Mouse (Mus musculus): ENCODE results near the gene Mpnd. TPM values are rescaled to one million over a fixed set of nuclear protein-coding genes. Genes with fewer than 3 reads are reported as not detected.

Gene Mpnd
- polyA plus RNA-seq, 1 experiment from 2014 or later: 112 TPM

- Histone ChIP-seq H3K4me2 (replicated peaks; ENCODE audit: low read depth, low read length) (peak overlapping the region; percentile 14; the same call in 1 of the 2 replicates), H3K36me3 (ENCODE audit: insufficient read depth, low read length) (no peaks in the 10 kb centered on the region)
These were observed 29.2 kb upstream of the Mpnd start for GRCm38 (mm10) chr17:55976255-55976862.

DNA sequence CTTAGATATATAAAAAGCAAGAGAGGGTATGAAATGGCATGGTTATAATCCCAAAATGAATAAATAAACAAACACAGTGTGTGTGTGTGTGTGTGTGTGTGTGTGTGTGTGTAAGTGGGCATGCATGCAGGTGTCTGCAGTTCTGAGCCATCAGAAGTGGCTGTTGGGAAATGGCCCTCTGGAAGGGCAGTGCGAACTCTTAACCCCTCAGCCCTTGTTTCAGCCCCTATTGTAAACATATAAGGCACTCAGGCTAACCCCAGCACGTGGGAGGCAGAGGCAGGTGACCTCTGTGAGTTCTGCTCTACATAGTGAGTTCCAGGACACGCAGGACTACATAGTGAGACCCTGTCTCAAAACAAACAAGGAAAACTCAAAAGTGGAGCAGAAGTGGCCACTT, 28.2 kb upstream of the Mpnd start:
- no peaks in the 10 kb centered on the region for H3K27me3 ChIP-seq (ENCODE audit: insufficient read depth, low read length)
- no peaks in the 10 kb centered on the region for H3K9me3 ChIP-seq (ENCODE audit: low read length)
- no peaks in the 10 kb centered on the region for H3K36me3 ChIP-seq (ENCODE audit: insufficient read depth, low read length)
- H3K9ac ChIP-seq (replicated peaks; ENCODE audit: low read length): no peak overlapping the region
- 25% methylated on average over 3 of the region's 3 CpGs for WGBS
- H3K4me1 ChIP-seq (ENCODE audit: insufficient read depth, low read length): peaks cover 7% of the 10 kb centered on the region
- no peak overlapping the region for H3K27ac ChIP-seq (ENCODE audit: low read length)
- no peak overlapping the region for H3K4me2 ChIP-seq (replicated peaks; ENCODE audit: low read depth, low read length)
- ATAC-seq (ENCODE audit: low FRiP score, low TSS enrichment): no peak
- no peak overlapping the region for H3K4me3 ChIP-seq (ENCODE audit: low read length)

More at GRCm38 (mm10) chr17:55976255-55976862, 29.2 kb upstream of the Mpnd start:
- Histone ChIP-seq H3K9me3 (ENCODE audit: low read length) (no peaks in the 10 kb centered on the region), H3K9ac (replicated peaks; ENCODE audit: low read length) (no peak overlapping the region), H3K27ac (ENCODE audit: low read length) (no peak overlapping the region), H3K4me1 (ENCODE audit: insufficient read depth, low read length) (peaks cover 8% of the 10 kb centered on the region), H3K27me3 (ENCODE audit: insufficient read depth, low read length) (0 out of 2 replicates have a peak, but pooled peaks cover 3% of the 10 kb centered on the region), H3K4me3 (ENCODE audit: low read length) (no peak overlapping the region)
- 13% methylated on average over 13 of the region's 13 CpGs for WGBS
- ATAC-seq (ENCODE audit: low FRiP score, low TSS enrichment): peak; percentile 76

DNA sequence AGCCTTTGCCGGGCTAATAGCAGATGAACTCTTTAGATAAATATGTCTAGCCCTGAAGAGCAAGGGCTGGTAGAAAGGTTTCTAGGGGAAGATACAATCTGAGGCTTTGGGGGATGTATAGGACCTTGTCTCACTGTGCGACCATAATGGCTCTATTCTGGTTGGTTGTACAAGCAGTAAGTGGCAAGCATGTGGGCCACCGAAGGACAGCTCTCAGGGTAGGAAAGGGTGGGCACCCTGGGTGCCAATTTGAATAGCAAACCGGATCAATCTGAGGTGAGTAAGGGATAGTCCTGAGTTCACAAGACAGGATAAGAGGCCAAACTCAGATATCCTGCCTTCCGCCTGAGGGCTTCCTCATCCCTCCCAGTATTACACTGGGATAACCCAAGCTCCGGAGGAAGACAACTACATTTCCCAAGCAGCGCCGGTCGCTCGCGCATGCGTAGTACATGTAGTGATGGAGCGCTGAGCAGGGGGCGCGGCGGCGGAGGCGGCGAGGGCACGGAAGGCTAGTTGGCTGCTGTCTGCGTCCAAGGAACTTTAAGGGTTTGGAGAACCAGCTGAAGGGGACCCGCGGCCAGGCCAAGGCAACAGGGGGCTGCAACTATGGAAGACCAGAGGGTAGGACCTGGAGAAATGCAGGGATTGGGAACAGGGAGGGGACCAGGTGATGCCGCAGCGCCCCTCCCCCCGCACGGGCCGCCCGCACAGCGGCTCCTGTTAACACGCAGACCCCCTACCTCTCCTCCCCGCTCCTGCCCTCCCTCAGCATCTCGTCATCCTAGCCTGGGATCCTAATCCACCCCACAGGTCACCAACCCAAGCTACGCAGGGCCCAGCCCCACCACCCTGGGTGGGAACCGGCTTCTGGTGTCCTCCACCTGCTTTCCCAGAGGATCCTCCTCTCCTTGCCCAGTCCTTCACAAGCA, 19.2 kb upstream of the Mpnd start, which contains the start of gene Fsd1:
Gene Fsd1 (plus strand): TSS at position 480 of the 932 bp plus-strand sequence.
- ATAC-seq (ENCODE audit: low FRiP score, low TSS enrichment): peak; percentile 77
- H3K4me1 ChIP-seq (ENCODE audit: insufficient read depth, low read length): no peaks in the 10 kb centered on the region
- H3K27ac ChIP-seq (ENCODE audit: low read length): no peak within 1 kb of the TSS
- peak within 1 kb of the TSS; percentile 45 for H3K9ac ChIP-seq (replicated peaks; ENCODE audit: low read length)
- 9% methylated on average over 34 of the region's 35 CpGs for WGBS
- no peaks in the 10 kb centered on the region for H3K27me3 ChIP-seq (ENCODE audit: insufficient read depth, low read length)
- H3K9me3 ChIP-seq (ENCODE audit: low read length): no peaks in the 10 kb centered on the region
- H3K36me3 ChIP-seq (ENCODE audit: insufficient read depth, low read length): no peaks in the 10 kb centered on the region
- peak within 1 kb of the TSS; percentile 55 for H3K4me3 ChIP-seq (ENCODE audit: low read length)
- peak within 1 kb of the TSS; percentile 77 for H3K4me2 ChIP-seq (replicated peaks; ENCODE audit: low read depth, low read length)

DNA sequence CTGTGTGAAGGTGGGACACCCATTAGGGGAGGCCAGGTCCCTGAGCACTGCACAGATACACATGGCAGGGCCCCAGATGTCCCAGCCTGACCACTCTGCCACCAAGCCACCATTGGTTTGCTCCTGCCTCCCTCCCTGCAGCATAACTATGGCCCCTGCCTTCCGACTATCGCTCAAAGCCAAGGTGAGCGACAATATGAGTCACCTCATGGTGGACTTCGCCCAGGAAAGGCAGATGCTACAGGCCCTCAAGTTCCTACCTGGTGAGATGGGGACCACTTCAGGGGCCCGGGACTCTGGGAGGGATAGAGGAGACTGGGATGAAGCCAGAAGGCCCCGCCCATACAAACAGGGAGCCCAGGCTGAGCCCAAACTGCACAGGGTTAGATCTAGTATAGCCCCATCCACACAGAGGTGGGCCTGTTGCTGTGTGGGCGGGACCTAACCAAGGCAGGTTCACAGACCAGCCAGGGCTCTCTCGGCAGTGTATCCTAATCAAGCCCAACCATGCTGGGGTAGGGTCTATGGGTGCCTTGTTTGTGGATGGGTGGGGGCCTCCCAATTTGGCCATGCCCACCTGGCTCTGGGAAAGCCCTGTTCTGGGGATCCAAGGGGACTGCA, 15.1 kb upstream of the Mpnd start:
- Histone ChIP-seq H3K4me3 (ENCODE audit: low read length) (no peak overlapping the region), H3K4me2 (replicated peaks; ENCODE audit: low read depth, low read length) (no peak overlapping the region), H3K27ac (ENCODE audit: low read length) (no peak overlapping the region), H3K27me3 (ENCODE audit: insufficient read depth, low read length) (no peaks in the 10 kb centered on the region), H3K4me1 (ENCODE audit: insufficient read depth, low read length) (no peaks in the 10 kb centered on the region), H3K36me3 (ENCODE audit: insufficient read depth, low read length) (no peaks in the 10 kb centered on the region), H3K9me3 (ENCODE audit: low read length) (no peaks in the 10 kb centered on the region), H3K9ac (replicated peaks; ENCODE audit: low read length) (no peak overlapping the region)
- peak; percentile 43 for ATAC-seq (ENCODE audit: low FRiP score, low TSS enrichment)
- WGBS: 87% methylated on average over 8 of the region's 8 CpGs

GRCm38 (mm10) chr17:55996007-55996406, 9.5 kb upstream of the Mpnd start:
- peaks cover 12% of the 10 kb centered on the region for H3K27me3 ChIP-seq (ENCODE audit: insufficient read depth, low read length)
- no peaks in the 10 kb centered on the region for H3K4me1 ChIP-seq (ENCODE audit: insufficient read depth, low read length)
- no peak overlapping the region for H3K9ac ChIP-seq (replicated peaks; ENCODE audit: low read length)
- 80% methylated on average over 15 of the region's 15 CpGs for WGBS
- H3K36me3 ChIP-seq (ENCODE audit: insufficient read depth, low read length): no peaks in the 10 kb centered on the region
- ATAC-seq (ENCODE audit: low FRiP score, low TSS enrichment): no peak
- no peak overlapping the region for H3K4me3 ChIP-seq (ENCODE audit: low read length)
- no peak overlapping the region for H3K4me2 ChIP-seq (replicated peaks; ENCODE audit: low read depth, low read length)
- no peak overlapping the region for H3K27ac ChIP-seq (ENCODE audit: low read length)
- H3K9me3 ChIP-seq (ENCODE audit: low read length): no peaks in the 10 kb centered on the region

DNA sequence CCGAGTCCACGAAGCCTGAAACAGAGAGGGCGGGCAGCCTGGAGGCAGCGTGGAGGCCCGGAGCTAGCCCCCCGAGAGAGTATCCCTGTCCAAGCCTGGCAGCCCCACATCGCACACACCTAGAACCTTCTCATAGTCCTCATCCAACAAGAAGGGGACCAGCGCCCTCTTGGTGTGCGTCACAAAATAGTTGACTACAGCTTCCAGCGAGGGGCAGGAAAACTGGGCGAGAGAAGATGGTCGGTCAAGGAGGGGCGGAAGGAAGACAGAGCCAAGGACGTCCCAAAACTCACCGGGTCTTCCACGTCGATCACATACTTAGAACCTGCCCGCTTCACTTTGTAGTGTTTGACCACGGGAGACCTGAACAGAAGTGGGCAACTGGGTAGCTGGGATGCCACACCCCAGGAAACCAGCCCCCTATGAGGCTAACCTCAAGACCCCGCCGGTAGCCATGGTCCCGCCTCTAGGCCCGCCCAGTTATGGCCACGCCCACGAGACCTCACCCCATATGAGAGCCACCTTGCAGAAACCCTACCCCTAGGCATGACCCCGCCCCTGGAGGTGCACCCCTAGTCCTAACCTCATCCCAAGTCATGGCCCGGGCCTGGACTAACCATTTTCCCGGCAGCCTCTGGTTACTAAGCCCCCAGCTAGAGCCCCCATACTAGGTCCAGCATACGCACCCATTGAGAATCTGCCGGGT, 5.6 kb upstream of the Mpnd start:
- Histone ChIP-seq H3K4me1 (ENCODE audit: insufficient read depth, low read length) (no peaks in the 10 kb centered on the region), H3K36me3 (ENCODE audit: insufficient read depth, low read length) (0 out of 2 replicates have a peak, but pooled peaks cover 5% of the 10 kb centered on the region), H3K9me3 (ENCODE audit: low read length) (no peaks in the 10 kb centered on the region), H3K27me3 (ENCODE audit: insufficient read depth, low read length) (peaks cover 12% of the 10 kb centered on the region), H3K27ac (ENCODE audit: low read length) (no peak overlapping the region), H3K4me2 (replicated peaks; ENCODE audit: low read depth, low read length) (peak overlapping the region; percentile 47), H3K9ac (replicated peaks; ENCODE audit: low read length) (peak overlapping the region; percentile 46; the same call in 1 of the 2 replicates), H3K4me3 (ENCODE audit: low read length) (peak overlapping the region; percentile 21; the same call in 1 of the 2 replicates)
- peak; percentile 42; the same call in 1 of the 2 replicates for ATAC-seq (ENCODE audit: low FRiP score, low TSS enrichment)
- 15% methylated on average over 30 of the region's 30 CpGs for WGBS

DNA sequence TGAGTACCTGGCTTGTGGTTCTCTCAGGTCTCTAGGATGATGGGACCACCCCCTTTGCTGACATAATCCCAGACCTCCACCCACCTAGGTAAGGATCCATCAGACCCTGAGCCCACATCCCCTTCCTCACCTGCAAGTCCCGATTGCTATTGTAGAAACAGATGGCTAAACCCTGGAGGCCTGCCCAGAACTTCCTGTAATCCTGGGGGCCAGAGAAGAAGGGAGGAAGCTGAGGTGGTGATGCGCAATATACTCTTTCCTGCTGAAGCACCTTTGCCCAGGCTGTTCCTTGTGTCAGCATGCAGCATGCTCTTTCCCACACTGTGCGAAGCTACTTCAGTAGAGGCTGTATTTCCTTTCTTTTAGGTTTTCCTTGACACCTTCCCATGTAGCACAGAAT, 2.5 kb upstream of the Mpnd start:
- Histone ChIP-seq H3K27me3 (ENCODE audit: insufficient read depth, low read length) (peaks cover 12% of the 10 kb centered on the region), H3K9ac (replicated peaks; ENCODE audit: low read length) (no peak overlapping the region), H3K27ac (ENCODE audit: low read length) (no peak overlapping the region), H3K9me3 (ENCODE audit: low read length) (no peaks in the 10 kb centered on the region), H3K4me1 (ENCODE audit: insufficient read depth, low read length) (peaks cover 11% of the 10 kb centered on the region), H3K36me3 (ENCODE audit: insufficient read depth, low read length) (0 out of 2 replicates have a peak, but pooled peaks cover 5% of the 10 kb centered on the region), H3K4me2 (replicated peaks; ENCODE audit: low read depth, low read length) (no peak overlapping the region), H3K4me3 (ENCODE audit: low read length) (no peak overlapping the region)
- no peak for ATAC-seq (ENCODE audit: low FRiP score, low TSS enrichment)
- 83% methylated on average over 3 of the region's 3 CpGs for WGBS

GRCm38 (mm10) chr17:56006956-56007355, 1.4 kb downstream of the Mpnd start:
- H3K4me3 ChIP-seq (ENCODE audit: low read length): no peak overlapping the region
- H3K9me3 ChIP-seq (ENCODE audit: low read length): no peaks in the 10 kb centered on the region
- 41% methylated on average over 10 of the region's 10 CpGs for WGBS
- peak overlapping the region; percentile 89 for H3K27ac ChIP-seq (ENCODE audit: low read length)
- H3K27me3 ChIP-seq (ENCODE audit: insufficient read depth, low read length): no peaks in the 10 kb centered on the region
- H3K4me1 ChIP-seq (ENCODE audit: insufficient read depth, low read length): peaks cover 26% of the 10 kb centered on the region
- 0 out of 2 replicates have a peak overlapping the region, but pooled peaks have one; percentile 74 for H3K4me2 ChIP-seq (replicated peaks; ENCODE audit: low read depth, low read length)
- no peak overlapping the region for H3K9ac ChIP-seq (replicated peaks; ENCODE audit: low read length)
- no peak for ATAC-seq (ENCODE audit: low FRiP score, low TSS enrichment)
- H3K36me3 ChIP-seq (ENCODE audit: insufficient read depth, low read length): peaks cover 10% of the 10 kb centered on the region
